Mouse (Mus musculus) CD4-positive naive resting alpha-beta T cell, adult 57 days (primary cell): Measurements from ENCODE around the gene Grin1. TPM values are rescaled to one million over a fixed set of nuclear protein-coding genes. Genes with fewer than 3 reads are reported as not detected.

Experiments used
- total RNA-seq: library from RNA; stranded (reverse); gene quantifications from one replicate; pipeline ENCODE4 v1.2.4, GENCODE M21; 2023

The Grin1 gene
- not detected for total RNA-seq

DNA sequence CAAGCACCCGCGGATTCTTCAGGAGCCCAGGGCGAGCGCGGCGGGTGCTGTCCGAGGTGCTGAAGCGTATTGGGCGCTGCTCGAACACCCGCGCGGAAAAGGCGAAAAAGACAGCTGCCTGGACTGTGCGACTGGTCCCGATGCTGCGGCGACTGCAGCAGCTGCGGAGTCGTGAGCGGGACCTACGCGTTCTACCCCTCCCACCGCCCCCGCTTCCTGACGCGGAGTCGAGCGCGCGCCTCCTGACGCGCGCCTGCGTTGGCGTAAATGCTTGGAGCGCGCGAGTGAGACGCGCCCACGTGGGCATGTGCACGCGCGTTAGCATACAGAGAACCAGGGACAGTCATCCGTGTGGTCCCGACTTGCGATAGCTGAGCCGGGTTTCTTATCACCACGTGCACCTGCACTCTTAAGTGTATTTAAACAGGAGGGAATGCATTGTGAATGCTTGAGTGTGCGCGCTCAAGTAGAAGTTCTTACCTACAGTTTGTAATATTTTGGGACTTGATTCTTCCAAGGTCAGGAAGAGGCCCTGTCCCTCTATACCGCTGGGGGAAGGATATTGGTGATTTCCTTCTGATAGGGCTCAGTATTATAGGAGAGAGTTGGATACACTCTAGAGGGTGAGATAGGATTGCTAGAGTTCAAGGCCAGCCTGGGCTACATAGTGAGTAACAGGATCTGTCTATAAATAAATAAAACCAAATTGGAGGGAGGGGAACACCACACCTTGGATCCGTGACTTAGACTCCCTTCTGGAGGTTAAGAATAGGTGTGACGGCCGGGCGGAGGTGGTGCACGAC lies at the start of gene Grin1:
Gene Grin1, minus strand, starts transcription at position 217 of the 803 bp plus-strand sequence.

DNA sequence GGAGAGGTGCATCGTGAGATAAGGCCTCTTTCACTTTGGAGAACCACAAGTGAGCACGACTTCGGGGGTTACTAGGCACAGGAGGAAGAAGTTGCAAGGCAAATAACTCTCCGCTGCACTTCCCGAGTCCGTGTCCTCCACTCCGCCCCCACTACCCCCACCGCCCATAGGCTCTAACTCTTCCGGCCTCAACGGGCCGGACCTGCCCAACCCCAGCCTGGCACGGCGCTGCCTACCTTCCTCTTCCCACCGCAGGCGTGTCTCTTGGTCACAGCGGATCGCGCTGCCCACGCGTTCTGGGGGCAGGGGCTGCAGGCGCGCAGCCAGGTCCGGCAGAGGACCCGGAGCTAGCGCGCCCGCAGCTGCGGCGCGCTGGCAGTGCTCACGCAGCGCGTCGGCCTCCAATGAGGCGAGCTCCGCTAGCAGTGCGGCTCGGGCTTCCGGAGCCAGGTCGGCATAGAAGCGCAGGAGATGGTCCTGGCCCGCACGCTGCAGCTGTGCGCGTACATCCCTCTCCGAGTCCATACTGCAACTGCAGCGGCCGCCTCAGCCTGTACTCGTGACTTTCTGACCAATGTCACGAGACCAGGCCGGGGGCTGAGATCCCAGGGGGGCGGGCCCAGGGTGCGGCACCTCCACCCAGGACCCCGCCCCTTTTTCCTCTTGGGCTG lies 46.2 kb upstream of the Grin1 start, which contains the start of gene Uap1l1:
Gene Uap1l1, minus strand, starts transcription at position 592 of the 671 bp plus-strand sequence.

DNA sequence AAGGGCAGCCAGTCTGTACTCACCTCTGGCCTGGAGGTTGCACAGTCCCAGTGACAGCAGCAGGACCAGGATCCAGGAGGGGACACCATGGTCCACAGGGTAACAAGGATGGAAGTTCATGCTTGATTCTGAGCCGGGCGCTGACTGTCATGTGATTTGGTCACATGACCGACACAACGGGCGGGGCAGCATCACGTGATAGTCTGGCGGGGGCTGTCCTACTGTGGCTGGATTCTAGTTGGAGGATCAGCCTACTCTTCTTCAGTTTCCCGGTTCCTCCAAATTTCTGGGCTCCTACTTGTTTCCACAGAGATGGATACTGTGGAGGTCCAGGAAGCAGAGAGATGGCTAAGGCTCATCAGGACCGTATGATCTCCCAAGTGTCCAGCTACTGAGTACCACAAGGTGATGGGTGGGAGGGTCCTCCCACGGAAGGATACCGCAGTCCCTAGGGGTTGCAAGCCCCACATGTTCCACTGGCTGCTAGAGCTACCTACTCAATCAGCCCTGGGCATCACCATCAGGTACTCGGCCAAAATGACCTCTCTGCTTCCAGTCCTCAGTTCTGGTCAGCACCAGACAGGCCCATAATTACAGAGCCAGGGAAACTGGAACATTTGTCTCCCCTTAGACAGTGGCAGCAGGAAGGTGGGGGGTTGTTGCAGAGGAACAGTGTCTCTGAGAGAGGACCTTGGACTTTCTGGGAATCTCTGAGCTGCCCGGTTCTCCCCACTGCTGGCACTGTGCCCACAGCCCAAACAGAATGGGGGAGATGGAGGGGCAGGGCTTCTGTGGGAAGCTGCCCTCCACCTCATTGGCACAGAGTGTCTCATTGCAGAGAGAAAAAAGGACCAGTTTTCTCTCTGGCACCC lies 37.5 kb upstream of the Grin1 start, which contains the start of gene Dpp7:
Gene Dpp7, minus strand, starts transcription at position 152 of the 872 bp plus-strand sequence.

DNA sequence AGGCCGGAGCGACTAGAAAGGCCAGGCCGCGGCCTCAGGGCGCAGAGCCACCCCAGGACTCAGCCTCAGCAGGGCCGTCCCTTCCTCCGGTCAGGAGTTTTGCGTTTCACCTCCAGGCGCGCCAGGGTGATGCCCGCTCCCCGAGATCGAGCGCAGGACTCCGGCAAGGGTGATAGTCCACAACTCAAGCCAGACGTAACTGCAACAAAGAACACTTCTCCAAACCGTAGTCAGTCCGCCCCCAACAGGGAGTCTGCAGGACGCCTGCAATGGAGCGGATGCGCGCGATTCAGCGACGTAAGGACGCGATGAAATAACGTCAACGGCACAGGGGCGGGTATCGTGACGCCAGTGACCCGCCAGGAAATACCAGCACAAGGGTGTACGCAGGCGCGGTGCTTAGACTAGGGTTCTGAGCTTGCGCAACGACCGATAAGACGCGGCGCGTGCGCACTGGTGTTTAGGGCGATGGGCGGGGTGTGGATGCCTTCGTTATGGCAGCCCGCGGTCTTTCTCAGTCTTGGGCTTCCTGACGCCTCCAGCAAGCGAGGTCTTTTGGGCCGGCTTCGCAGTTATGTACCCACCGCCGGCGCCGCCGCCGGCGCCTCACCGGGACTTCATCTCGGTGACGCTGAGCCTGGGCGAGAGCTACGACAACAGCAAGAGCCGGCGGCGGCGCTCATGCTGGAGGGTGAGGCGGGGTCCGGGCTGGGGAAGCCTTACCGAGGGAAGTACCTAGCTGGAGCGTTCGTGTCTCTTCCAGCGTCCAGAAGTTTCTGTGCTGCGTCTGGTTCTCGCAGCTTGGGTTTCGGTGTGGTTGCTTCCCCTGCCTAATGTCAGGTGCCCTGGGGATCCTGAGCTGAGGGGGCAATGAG lies 13.5 kb upstream of the Grin1 start, which contains the start of gene Man1b1:
Gene Man1b1, plus strand, starts transcription at position 53 of the 875 bp plus-strand sequence.

DNA sequence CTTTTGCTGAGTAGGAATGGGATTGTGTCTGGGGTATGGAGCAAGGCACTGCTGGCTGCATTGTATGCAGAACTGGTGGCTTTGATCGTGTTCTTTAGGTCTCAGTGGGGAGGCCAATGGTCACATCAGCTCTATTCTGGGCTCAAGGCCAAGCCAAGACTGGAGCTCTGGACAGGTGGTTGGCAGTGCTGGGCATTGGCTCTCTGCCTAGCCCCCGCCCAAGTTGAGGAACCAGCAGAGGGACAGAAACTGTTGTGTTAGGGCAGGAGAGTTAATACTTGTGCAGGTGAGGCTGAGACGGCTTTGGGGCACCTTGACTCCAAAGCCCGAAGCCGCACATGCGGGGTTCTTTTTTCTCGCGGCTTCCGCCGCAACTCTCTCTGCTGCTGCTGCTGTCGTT lies 29.3 kb downstream of the Grin1 start, which contains the start of gene Lrrc26:
Gene Lrrc26, plus strand, starts transcription at position 265 of the 400 bp plus-strand sequence.

DNA sequence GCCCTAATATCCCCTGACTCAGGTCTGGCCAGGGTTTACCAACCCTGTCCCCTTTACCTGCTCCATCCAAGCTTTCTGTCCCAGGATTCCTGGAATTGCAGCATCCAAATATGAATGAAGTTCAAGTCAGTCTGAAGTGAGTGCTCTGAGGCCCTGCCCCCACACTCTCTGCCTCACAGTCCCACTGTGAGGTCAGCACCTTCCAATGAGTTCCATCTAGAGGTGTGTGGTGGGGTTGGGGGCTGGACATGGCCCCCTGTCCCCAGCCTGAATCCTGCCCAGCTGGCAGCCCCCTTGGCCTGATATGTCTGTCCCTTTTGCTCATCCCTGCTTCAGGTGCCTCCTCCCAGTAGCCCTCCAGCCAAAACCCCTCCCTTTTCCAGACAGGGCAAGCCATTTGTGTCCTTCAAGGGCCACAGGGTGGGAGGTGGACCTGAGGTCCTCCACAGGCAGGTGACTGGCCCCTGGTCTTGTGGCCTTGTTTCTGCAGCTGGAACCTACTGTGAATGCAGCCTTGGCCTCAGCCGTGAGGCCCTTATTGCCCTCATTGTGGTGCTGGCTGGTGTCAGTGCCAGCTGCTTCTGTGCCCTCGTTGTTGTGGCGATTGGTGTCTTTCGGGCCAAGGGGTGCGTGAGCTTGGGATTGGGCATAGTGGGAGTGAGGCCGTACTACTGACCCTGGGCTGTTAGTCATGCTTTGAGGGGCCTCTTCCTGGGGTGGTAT lies 30.9 kb downstream of the Grin1 start, which contains the start of gene Tmem210:
Gene Tmem210, plus strand, starts transcription at position 219 of the 723 bp plus-strand sequence.

DNA sequence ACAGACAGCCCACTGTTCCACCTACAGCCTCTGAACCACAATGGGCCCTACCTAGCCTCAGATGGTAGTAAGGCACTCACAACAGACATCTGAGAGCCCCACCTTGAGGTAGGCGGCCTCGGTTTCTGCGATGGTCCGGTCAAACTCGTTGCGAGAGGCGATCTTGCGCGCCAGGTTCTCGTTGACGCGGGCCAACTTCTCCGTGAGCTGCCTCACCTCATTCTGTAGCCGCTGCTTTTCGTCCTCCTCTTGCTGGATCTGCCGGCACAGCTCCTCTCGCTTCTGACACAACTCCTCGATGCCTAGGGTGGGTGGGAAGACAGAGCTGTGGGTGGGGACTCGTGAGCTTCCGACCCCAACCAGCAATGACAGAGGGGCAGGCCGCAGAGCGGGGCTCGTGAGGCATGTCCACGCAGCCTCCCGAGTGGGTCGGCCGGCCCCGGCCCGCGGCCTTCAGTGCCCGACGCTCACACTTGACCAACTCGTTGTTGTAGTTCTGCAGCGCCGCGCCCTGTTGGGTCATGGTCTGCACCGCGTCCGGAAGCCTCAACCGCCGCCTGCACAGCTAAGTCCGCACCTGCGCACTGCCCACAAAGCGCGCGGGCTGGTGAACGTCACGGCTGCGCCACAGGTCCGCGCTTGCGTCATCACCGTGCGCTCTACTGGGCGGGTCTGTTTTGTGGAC lies 47.0 kb downstream of the Grin1 start, which contains the start of the genes Ssna1 and Anapc2:
Gene Ssna1, minus strand, starts transcription at position 612 of the 685 bp plus-strand sequence.
Gene Anapc2, plus strand, starts transcription at position 652 of the 685 bp plus-strand sequence.

DNA sequence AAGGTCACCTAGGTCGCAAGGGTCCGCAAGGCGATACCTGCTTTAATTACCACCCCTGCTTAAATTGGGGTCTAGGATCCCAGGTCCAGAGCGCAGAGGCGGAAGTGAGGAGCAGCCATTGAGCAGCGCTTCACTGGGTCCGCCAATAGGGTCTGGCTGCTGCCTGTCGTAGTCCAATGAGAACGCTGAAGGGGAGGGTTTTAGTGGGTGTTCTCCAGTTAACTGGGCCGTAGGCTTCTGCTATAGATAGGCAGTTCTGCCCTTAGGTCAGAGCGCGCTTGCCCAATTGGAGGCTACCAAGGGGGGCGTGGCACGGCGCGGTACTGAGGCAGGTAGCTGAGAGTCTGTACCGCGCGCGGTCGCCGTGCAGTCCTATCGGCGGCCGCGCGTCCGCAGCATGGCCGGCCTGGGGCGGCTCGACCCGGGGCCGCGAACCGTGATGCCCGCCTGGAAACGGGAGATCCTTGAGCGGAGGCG lies 56.7 kb downstream of the Grin1 start, which contains the start of gene Tprn:
Gene Tprn, plus strand, starts transcription at position 328 of the 477 bp plus-strand sequence.

DNA sequence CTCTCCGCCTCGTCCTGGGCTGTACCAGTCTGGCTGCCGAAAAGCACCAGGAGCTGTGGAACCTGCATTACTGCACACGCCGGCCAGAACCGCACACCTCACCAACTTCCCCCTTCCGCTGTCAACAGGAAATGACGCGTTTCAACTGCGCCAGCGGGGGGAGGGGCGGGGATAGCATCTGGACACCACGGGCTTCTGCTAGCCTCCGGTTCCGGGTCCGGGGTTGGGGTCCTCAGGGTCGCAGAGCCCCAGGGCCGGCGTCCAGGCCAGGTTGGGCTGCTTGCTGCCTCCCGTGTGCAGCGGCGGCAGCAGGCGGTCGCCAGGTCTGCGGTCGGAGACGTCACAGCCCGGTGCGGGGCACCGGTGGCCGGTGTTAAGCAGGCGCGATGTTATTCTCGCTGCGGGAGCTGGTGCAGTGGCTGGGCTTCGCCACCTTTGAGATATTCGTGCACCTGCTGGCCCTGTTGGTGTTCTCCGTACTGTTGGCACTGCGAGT lies 63.7 kb downstream of the Grin1 start, which contains the start of gene Tmem203:
Gene Tmem203, plus strand, starts transcription at position 156 of the 496 bp plus-strand sequence.

DNA sequence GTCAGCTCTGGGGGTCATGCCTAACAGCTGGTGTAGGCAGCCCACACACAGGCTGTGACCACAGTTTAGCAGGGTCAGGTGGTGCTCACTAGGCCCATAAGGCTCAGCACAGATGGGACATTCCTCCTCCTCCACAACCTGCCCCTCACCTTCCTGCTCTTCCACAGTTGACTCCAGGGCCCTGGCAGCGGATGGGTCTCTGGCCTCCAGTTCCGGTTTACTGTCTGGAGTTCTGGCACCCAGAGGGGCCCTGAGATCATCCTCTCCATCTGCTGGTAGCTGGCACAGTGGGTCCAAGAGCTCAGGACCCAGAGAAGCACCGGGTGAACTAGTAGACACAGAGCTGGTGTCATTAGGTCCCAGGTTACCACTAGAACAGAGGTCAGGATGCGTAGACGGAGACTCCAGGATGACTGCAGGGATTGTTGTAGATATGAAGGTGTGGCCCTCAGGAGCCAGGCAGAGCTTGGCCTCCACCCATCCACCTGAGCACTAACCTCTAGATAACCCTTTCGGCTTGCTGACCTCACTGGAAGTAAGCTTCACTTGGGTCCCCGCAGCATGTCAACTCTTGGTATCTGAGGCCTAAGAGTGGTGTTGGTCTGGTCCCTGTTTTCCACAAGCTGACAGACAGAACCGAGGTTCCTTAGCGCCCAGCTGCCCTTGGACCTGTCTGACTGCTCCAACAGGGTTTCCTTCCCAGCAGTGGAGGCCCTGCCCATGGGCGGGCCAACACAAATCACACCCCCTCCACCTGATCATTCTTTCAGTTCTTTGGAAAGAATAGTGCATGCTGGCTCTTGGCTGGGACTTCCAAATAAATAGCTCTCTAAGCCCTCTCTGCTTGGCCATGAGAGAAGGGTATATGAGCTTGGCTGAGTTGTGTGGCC lies 72.6 kb downstream of the Grin1 start, which contains the start of gene AL732309.1:
Gene AL732309.1, minus strand, starts transcription at position 681 of the 890 bp plus-strand sequence.

DNA sequence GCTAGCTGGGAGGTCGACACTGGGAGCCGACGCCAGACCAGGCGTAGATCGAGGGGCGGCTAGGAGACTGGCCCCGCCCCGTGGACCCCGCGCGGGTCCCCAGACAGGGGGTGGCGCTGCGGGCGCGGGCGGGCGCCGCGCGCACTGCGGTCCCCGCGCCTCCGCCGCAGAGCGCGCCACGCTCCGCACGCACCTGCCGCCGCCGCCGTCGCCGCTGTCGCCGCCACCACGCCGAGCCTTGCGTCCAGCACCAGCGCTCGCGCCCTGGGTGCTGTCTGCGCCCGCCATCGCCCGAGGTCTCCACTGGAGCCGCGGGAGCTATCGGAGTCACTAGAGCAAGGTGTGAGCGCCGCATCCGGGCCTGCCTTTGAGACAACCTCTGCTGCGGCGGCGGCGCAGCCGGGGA lies 76.9 kb downstream of the Grin1 start, which contains the start of the genes Rnf208 and Cysrt1:
Gene Rnf208, plus strand, starts transcription at position 155 of the 406 bp plus-strand sequence.
Gene Cysrt1, minus strand, starts transcription at position 352 of the 406 bp plus-strand sequence.

Other genes with a start within 250 kb of the Grin1 start
- not detected for gene Entpd8, start 238.9 kb downstream of the Grin1 start, total RNA-seq
- gene Noxa1, start 224.0 kb downstream of the Grin1 start, total RNA-seq = not detected
- 5.2 TPM for gene Nrarp, start 138.4 kb downstream of the Grin1 start, total RNA-seq
- gene Tor4a, start 122.3 kb downstream of the Grin1 start, total RNA-seq = 23.0 TPM
- 63.7 TPM for gene Nelfb, start 107.7 kb downstream of the Grin1 start, total RNA-seq
- gene Stpg3, start 104.5 kb downstream of the Grin1 start, total RNA-seq = not detected
- gene Fam166a, start 100.4 kb downstream of the Grin1 start, total RNA-seq = not detected
- gene Tubb4b, start 94.5 kb downstream of the Grin1 start, total RNA-seq = 113 TPM
- gene Slc34a3, start 84.8 kb downstream of the Grin1 start, total RNA-seq = not detected
- not detected for gene Rnf224, start 82.4 kb downstream of the Grin1 start, total RNA-seq
- gene Rnf208, start 76.9 kb downstream of the Grin1 start, total RNA-seq = not detected
- not detected for gene Cysrt1, start 76.7 kb downstream of the Grin1 start, total RNA-seq
- gene AL732309.1, start 72.3 kb downstream of the Grin1 start, total RNA-seq = 5.9 TPM
- gene Tmem203, start 63.7 kb downstream of the Grin1 start, total RNA-seq = 24.4 TPM
- 29.6 TPM for gene Tprn, start 56.6 kb downstream of the Grin1 start, total RNA-seq
- gene Ssna1, start 46.7 kb downstream of the Grin1 start, total RNA-seq = 35.2 TPM
- gene Anapc2, start 46.7 kb downstream of the Grin1 start, total RNA-seq = 99.3 TPM
- not detected for gene Tmem210, start 31.0 kb downstream of the Grin1 start, total RNA-seq
- gene Lrrc26, start 29.3 kb downstream of the Grin1 start, total RNA-seq = not detected
- 50.6 TPM for gene Man1b1, start 13.2 kb upstream of the Grin1 start, total RNA-seq
- gene Dpp7, start 37.2 kb upstream of the Grin1 start, total RNA-seq = 17.2 TPM
- 10.3 TPM for gene Uap1l1, start 46.5 kb upstream of the Grin1 start, total RNA-seq
- 0.74 TPM for gene Sapcd2, start 53.1 kb upstream of the Grin1 start, total RNA-seq
- 1.4 TPM for gene Entpd2, start 76.7 kb upstream of the Grin1 start, total RNA-seq
- gene Npdc1, start 80.2 kb upstream of the Grin1 start, total RNA-seq = 0.98 TPM
- gene Fut7, start 104.1 kb upstream of the Grin1 start, total RNA-seq = 0.59 TPM
- 69.0 TPM for gene Abca2, start 109.5 kb upstream of the Grin1 start, total RNA-seq
- gene Clic3, start 137.7 kb upstream of the Grin1 start, total RNA-seq = not detected
- gene Paxx, start 141.9 kb upstream of the Grin1 start, total RNA-seq = 92.6 TPM
- gene Ptgds, start 150.9 kb upstream of the Grin1 start, total RNA-seq = not detected
- gene Lcn12, start 174.7 kb upstream of the Grin1 start, total RNA-seq = not detected
- gene Fbxw5, start 181.6 kb upstream of the Grin1 start, total RNA-seq = 47.7 TPM
- not detected for gene C8g, start 182.5 kb upstream of the Grin1 start, total RNA-seq
- gene Traf2, start 227.8 kb upstream of the Grin1 start, total RNA-seq = 49.0 TPM
- 117 TPM for gene Edf1, start 238.7 kb upstream of the Grin1 start, total RNA-seq